Mouse (Mus musculus) spleen, adult 2 months (tissue): Measurements from ENCODE around the gene Cat.

Experiments used
- CTCF ChIP-seq: fragments of 200-500 bp; IDR thresholded peaks from 2 replicates; pipeline ENCODE4 v1.5.1; 2011; ENCODE audit warnings: mild to moderate bottlenecking, inconsistent platforms; ENCODE audit not compliant: insufficient read depth, insufficient read length, insufficient replicate concordance; ENCODE audit errors: extremely low read depth
- POLR2A ChIP-seq: fragments of 200-500 bp; IDR thresholded peaks from 2 replicates; pipeline ENCODE4 v1.6.1; 2011; ENCODE audit warnings: low read depth, low read length, inconsistent platforms

DNA sequence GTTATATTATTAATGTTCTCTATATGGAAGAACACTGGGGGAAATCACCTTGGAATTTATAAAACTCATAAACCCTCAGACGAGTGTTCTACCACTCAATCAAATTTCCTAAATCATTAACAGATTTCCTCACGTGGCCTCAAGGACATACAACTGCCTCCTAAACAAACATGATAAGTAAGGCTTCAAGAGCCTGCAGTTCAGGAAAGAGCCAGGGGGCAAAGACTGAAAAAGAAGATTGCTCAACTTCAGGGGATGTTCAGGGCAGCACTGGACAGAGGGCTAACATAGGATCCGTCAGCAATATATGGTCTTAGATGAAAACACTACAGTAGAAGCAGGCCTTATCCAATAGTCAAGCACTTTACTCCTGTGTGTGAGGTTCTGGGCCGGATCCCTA is 7.5 kb downstream of the Cat start:
- TF ChIP-seq POLR2A (no peak), CTCF (no peak)
